Mouse (Mus musculus) heart, postnatal 0 days (tissue): ENCODE results near the gene Ifnlr1. TPM values are rescaled to one million over a fixed set of nuclear protein-coding genes. Genes with fewer than 3 reads are reported as not detected.

Source experiments
- ATAC-seq: fragments of 200-750 bp; cut with Nextera tagmentation; 2 replicates; pipeline ENCODE4 v1.8.0; 2017; ENCODE audit warnings: low read depth, moderate number of reproducible peaks, moderate library complexity; ENCODE audit not compliant: insufficient read depth
- DNase-seq: peaks from one replicate; pipeline ENCODE4 v3.0.0-alpha.2; 2016; ENCODE audit warnings: low spot score
- H3K27ac ChIP-seq: fragments of 300-500 bp; sonication (generic); 2 replicates; pipeline ENCODE4 v1.5.1; 2014; ENCODE audit warnings: low read depth, mild to moderate bottlenecking
- H3K27me3 ChIP-seq: fragments of 300-500 bp; sonication (generic); 2 replicates; pipeline ENCODE4 v1.6.1; 2014; ENCODE audit warnings: low read length, mixed read lengths; ENCODE audit not compliant: control insufficient read depth, insufficient read depth
- H3K36me3 ChIP-seq: fragments of 300-500 bp; sonication (generic); replicated peaks from 2 replicates; pipeline ENCODE4 v1.6.1; 2014; ENCODE audit warnings: low read length, mixed read lengths; ENCODE audit not compliant: control insufficient read depth, insufficient read depth
- H3K4me1 ChIP-seq: fragments of 300-500 bp; sonication (generic); 2 replicates; pipeline ENCODE4 v1.6.1; 2014; ENCODE audit warnings: antibody characterized with exemption; ENCODE audit not compliant: control insufficient read depth, insufficient read depth
- H3K4me2 ChIP-seq: fragments of 300-500 bp; sonication (generic); 2 replicates; pipeline ENCODE4 v1.6.1; 2014; ENCODE audit warnings: low read depth, mild to moderate bottlenecking, low read length, moderate library complexity
- H3K4me3 ChIP-seq: fragments of 300-500 bp; sonication (generic); 2 replicates; pipeline ENCODE4 v1.5.1; 2014; ENCODE audit warnings: low read depth, low read length
- H3K9ac ChIP-seq: fragments of 300-500 bp; sonication (generic); replicated peaks from 2 replicates; pipeline ENCODE4 v1.6.1; 2014; ENCODE audit warnings: low read depth, low read length, mixed read lengths
- H3K9me3 ChIP-seq: fragments of 300-500 bp; sonication (generic); replicated peaks from 2 replicates; pipeline ENCODE4 v1.6.1; 2016; ENCODE audit warnings: low read length; ENCODE audit not compliant: control insufficient read depth
- CTCF ChIP-seq: IDR thresholded peaks from 2 replicates; pipeline ENCODE4 v1.5.1; 2016; ENCODE audit warnings: antibody characterized with exemption, control low read depth, low read depth
- EP300 ChIP-seq: IDR thresholded peaks from 2 replicates; pipeline ENCODE4 v1.6.1; 2016; ENCODE audit warnings: antibody characterized with exemption, low read depth
- WGBS: fragments of 180-500 bp; shearing (Covaris S2); extraction: QIAGEN DNeasy Blood & Tissue Kit; methylation state at CpG from one replicate; pipeline ENCODE4 v1.1.7; 2014; 5-methylcytosine and 5-hydroxymethylcytosine counted together
- polyA plus RNA-seq: library from polyadenylated mRNA; unstranded; fragments of >200 nt; fragmentation: Nextera tagmentation; extraction: Ambion mirVana; gene quantifications from 2 replicates; pipeline ENCODE4 v1.2.1, GENCODE M21; 2015
- total RNA-seq: library from RNA; depleted of rRNA; stranded (reverse); fragments of >200 nt; gene quantifications from 2 replicates; pipeline ENCODE4 v1.2.3, GENCODE M21; 2014; ENCODE audit warnings: low replicate concordance

Ifnlr1 gene
- total and polyA plus RNA-seq, 2 experiments from 2014 or later: 0.77 to 1.9 TPM

- H3K4me3 ChIP-seq: peak overlapping the region; percentile 81
- TF ChIP-seq EP300 (no peak), CTCF (no peak)
- H3K4me1 ChIP-seq: no peaks in the 10 kb centered on the region
- 2% methylated on average over 21 of the region's 21 CpGs for WGBS
- DNase-seq (peak; percentile 25), ATAC-seq (peak; percentile 18; the same call in 1 of the 2 replicates)
- peak overlapping the region; percentile 84 for H3K9ac ChIP-seq
- H3K27me3 ChIP-seq: peaks cover 5% of the 10 kb centered on the region; the same call in 1 of the 2 replicates
- H3K4me2 ChIP-seq: peak overlapping the region; percentile 98
- no peaks in the 10 kb centered on the region for H3K36me3 ChIP-seq
- no peaks in the 10 kb centered on the region for H3K9me3 ChIP-seq
- H3K27ac ChIP-seq: no peak overlapping the region
These were observed 474 bp downstream of the Ifnlr1 start for GRCm38 (mm10) chr4:135686568-135686953.

- no peaks in the 10 kb centered on the region for H3K36me3 ChIP-seq
- no peak overlapping the region for H3K4me2 ChIP-seq
- no peaks in the 10 kb centered on the region for H3K4me1 ChIP-seq
- ATAC-seq (no peak), DNase-seq (no peak)
- peaks cover 5% of the 10 kb centered on the region; the same call in 1 of the 2 replicates for H3K27me3 ChIP-seq
- H3K27ac ChIP-seq: no peak overlapping the region
- H3K9me3 ChIP-seq: no peaks in the 10 kb centered on the region
- WGBS: 79% methylated on average over 7 of the region's 7 CpGs
- no peak overlapping the region for H3K4me3 ChIP-seq
- no peak overlapping the region for H3K9ac ChIP-seq
- TF ChIP-seq EP300 (no peak), CTCF (no peak)
These were observed 3.7 kb downstream of the Ifnlr1 start for GRCm38 (mm10) chr4:135689797-135690196.

DNA sequence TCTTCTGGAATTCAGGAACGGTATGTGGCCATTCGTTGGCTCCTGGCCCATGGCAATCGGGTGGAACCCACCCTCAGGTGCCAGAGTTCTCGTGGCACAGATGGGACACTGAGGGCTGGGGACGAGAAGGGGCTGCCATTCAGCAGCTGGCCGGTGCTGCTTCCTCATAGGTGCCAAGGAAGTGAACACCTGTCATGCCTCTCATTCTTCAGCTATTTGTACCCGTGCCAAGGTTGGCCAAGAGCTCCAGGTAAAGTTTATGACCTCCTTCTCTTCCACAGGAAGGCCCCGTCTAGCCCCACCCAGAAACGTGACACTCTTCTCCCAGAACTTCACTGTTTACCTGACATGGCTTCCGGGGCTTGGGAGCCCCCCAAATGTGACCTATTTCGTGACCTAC, 4.2 kb downstream of the Ifnlr1 start:
- Histone ChIP-seq H3K36me3 (no peaks in the 10 kb centered on the region), H3K9ac (no peak overlapping the region), H3K9me3 (no peaks in the 10 kb centered on the region), H3K27ac (no peak overlapping the region), H3K4me3 (no peak overlapping the region), H3K4me1 (no peaks in the 10 kb centered on the region), H3K27me3 (peaks cover 5% of the 10 kb centered on the region; the same call in 1 of the 2 replicates), H3K4me2 (no peak overlapping the region)
- no peak for ATAC-seq
- DNase-seq: no peak
- WGBS: 73% methylated on average over 11 of the region's 11 CpGs
- TF ChIP-seq CTCF (no peak), EP300 (no peak)

DNA sequence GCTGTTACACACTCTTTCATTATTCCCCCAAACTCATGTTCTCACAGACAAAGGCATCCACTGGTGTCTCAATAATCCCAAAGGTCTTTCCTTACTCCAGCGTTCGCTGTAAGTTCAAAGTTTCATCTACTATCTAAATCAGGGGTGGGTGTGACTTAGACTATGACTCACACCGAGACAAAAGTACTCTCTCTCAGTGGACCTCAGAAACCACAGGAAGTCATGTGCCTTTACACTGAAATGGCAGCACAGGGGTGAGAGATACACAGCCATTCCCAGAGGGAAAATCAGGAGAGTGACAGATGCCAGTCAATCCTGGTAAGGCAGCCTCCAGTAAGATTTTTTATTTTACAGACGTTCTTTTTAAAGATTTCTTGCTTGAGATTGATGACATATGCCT, 6.8 kb downstream of the Ifnlr1 start:
- TF ChIP-seq EP300 (no peak), CTCF (no peak)
- ATAC-seq: no peak
- 63% methylated on average over 4 of the region's 4 CpGs for WGBS
- DNase-seq: no peak
- Histone ChIP-seq H3K27me3 (peaks cover 5% of the 10 kb centered on the region; the same call in 1 of the 2 replicates), H3K4me3 (no peak overlapping the region), H3K27ac (no peak overlapping the region), H3K4me2 (no peak overlapping the region), H3K36me3 (no peaks in the 10 kb centered on the region), H3K9ac (no peak overlapping the region), H3K4me1 (no peaks in the 10 kb centered on the region), H3K9me3 (0 out of 2 replicates have a peak, but pooled peaks cover 3% of the 10 kb centered on the region)

DNA sequence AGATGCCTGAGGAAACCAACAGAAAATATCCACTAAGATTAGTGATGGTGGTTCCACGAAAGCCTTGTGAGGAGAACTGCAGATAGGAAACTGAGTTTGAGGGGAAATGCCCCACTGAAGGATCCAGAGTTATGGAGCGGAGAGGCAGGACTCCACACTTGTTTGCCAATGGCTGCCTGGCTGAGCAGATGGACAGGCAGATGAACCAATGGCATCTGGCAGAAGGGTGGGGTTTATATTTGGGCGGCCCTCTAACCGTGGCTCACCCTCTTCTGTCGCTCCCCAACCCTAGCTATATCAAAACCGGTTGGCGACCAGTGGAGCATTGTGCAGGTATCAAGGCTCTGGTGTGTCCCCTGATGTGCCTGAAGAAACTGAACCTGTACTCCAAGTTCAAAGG, 12.4 kb downstream of the Ifnlr1 start:
- H3K4me2 ChIP-seq: no peak overlapping the region
- H3K9me3 ChIP-seq: 0 out of 2 replicates have a peak, but pooled peaks cover 3% of the 10 kb centered on the region
- no peak overlapping the region for H3K9ac ChIP-seq
- H3K27me3 ChIP-seq: 0 out of 2 replicates have a peak, but pooled peaks cover 4% of the 10 kb centered on the region
- H3K4me1 ChIP-seq: no peaks in the 10 kb centered on the region; the same call in 1 of the 2 replicates
- DNase-seq: no peak
- TF ChIP-seq CTCF: no peak
- TF ChIP-seq EP300: no peak
- no peaks in the 10 kb centered on the region for H3K36me3 ChIP-seq
- ATAC-seq: no peak
- 85% methylated on average over 7 of the region's 7 CpGs for WGBS
- H3K27ac ChIP-seq: no peak overlapping the region
- H3K4me3 ChIP-seq: no peak overlapping the region

DNA sequence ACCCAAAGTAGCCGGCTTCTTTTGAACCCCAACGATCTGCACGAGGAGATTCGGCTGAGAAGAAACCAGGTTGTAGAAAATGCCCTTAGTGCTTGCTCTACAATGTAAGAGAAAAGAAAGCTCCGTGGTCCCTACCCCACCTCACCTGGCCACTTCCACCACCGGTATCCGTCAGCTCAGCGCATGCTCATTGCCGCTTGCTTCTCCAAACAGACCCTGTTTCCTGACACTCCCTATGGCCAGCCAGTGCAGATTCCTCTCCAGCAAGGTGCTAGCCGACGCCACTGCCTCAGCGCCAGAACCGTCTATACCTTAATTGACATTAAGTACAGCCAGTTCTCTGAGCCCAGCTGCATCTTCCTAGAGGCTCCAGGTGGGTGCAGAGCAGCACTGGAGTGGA, 17.4 kb downstream of the Ifnlr1 start:
- ATAC-seq (no peak), DNase-seq (no peak)
- H3K27ac ChIP-seq: no peak overlapping the region
- H3K9me3 ChIP-seq: no peaks in the 10 kb centered on the region
- 0 out of 2 replicates have a peak overlapping the region, but pooled peaks have one; percentile 9 for H3K4me2 ChIP-seq
- no peak overlapping the region for H3K9ac ChIP-seq
- 0 out of 2 replicates have a peak, but pooled peaks cover 4% of the 10 kb centered on the region for H3K27me3 ChIP-seq
- WGBS: 66% methylated on average over 13 of the region's 13 CpGs
- no peaks in the 10 kb centered on the region; the same call in 1 of the 2 replicates for H3K4me1 ChIP-seq
- H3K36me3 ChIP-seq: 0 out of 2 replicates have a peak, but pooled peaks cover 3% of the 10 kb centered on the region
- no peak overlapping the region for H3K4me3 ChIP-seq
- TF ChIP-seq EP300 (no peak), CTCF (no peak)
